Mouse (Mus musculus): Measurements from ENCODE around the gene Cyp4f18. TPM values are rescaled to one million over a fixed set of nuclear protein-coding genes. Genes with fewer than 3 reads are reported as not detected.
"Not testable (repeated sequence)": the region's sequence is repeated elsewhere in the genome, so short reads cannot be mapped to it uniquely, and the experiment has no call there.

Gene Cyp4f18
- polyA plus RNA-seq, 1 experiment: not detected

- no peak for TF ChIP-seq EP300 (IDR thresholded peaks at IDR 0.05; ENCODE audit: insufficient read depth, low read depth, low read length)
- no peak for TF ChIP-seq POLR2A (IDR thresholded peaks at IDR 0.05; ENCODE audit: insufficient read depth, low read length)
- TF ChIP-seq CTCF (IDR thresholded peaks at IDR 0.05; ENCODE audit: low read depth, low read length): no peak
- no peaks in the 10 kb centered on the region for H3K9me3 ChIP-seq (replicated peaks; ENCODE audit: control insufficient read depth, insufficient read depth, low read length, poor library complexity, severe bottlenecking)
- no peak overlapping the region for H3K27ac ChIP-seq (ENCODE audit: insufficient read depth, low read length)
- H3K27me3 ChIP-seq (ENCODE audit: control insufficient read depth, insufficient read depth, low read length, poor library complexity, severe bottlenecking): no peaks in the 10 kb centered on the region
- H3K9ac ChIP-seq (ENCODE audit: low read depth, poor library complexity, severe bottlenecking): no peak overlapping the region
- H3K4me3 ChIP-seq (ENCODE audit: low read depth, low read length): no peak overlapping the region
- H3K4me1 ChIP-seq (ENCODE audit: control insufficient read depth, insufficient read depth, low read length): no peaks in the 10 kb centered on the region
- H3K36me3 ChIP-seq (ENCODE audit: control insufficient read depth, insufficient read depth, low read length, poor library complexity, severe bottlenecking): no peaks in the 10 kb centered on the region
These were observed 10.4 kb upstream of the Cyp4f18 start for GRCm38 (mm10) chr8:72019816-72020215.

- H3K4me1 ChIP-seq (ENCODE audit: control insufficient read depth, insufficient read depth, low read length); H3K9ac ChIP-seq (ENCODE audit: low read depth, poor library complexity, severe bottlenecking); H3K4me3 ChIP-seq (ENCODE audit: low read depth, low read length); H3K27me3 ChIP-seq (ENCODE audit: control insufficient read depth, insufficient read depth, low read length, poor library complexity, severe bottlenecking); H3K9me3 ChIP-seq (replicated peaks; ENCODE audit: control insufficient read depth, insufficient read depth, low read length, poor library complexity, severe bottlenecking); H3K27ac ChIP-seq (ENCODE audit: insufficient read depth, low read length); H3K36me3 ChIP-seq (ENCODE audit: control insufficient read depth, insufficient read depth, low read length, poor library complexity, severe bottlenecking): not testable (repeated sequence)
These were observed 9.6 kb upstream of the Cyp4f18 start for GRCm38 (mm10) chr8:72019022-72019421.

- H3K9me3 ChIP-seq (replicated peaks; ENCODE audit: control insufficient read depth, insufficient read depth, low read length, poor library complexity, severe bottlenecking): no peaks in the 10 kb centered on the region
- no peak overlapping the region for H3K9ac ChIP-seq (ENCODE audit: low read depth, poor library complexity, severe bottlenecking)
- no peaks in the 10 kb centered on the region for H3K36me3 ChIP-seq (ENCODE audit: control insufficient read depth, insufficient read depth, low read length, poor library complexity, severe bottlenecking)
- no peak overlapping the region for H3K4me3 ChIP-seq (ENCODE audit: low read depth, low read length)
- H3K27me3 ChIP-seq (ENCODE audit: control insufficient read depth, insufficient read depth, low read length, poor library complexity, severe bottlenecking): no peaks in the 10 kb centered on the region
- TF ChIP-seq POLR2A (IDR thresholded peaks at IDR 0.05; ENCODE audit: insufficient read depth, low read length): no peak
- TF ChIP-seq EP300 (IDR thresholded peaks at IDR 0.05; ENCODE audit: insufficient read depth, low read depth, low read length): no peak
- TF ChIP-seq CTCF (IDR thresholded peaks at IDR 0.05; ENCODE audit: low read depth, low read length): no peak
- H3K27ac ChIP-seq (ENCODE audit: insufficient read depth, low read length): no peak overlapping the region
- no peaks in the 10 kb centered on the region for H3K4me1 ChIP-seq (ENCODE audit: control insufficient read depth, insufficient read depth, low read length)
These were observed 8.7 kb upstream of the Cyp4f18 start for GRCm38 (mm10) chr8:72018141-72018540.

GRCm38 (mm10) chr8:72017339-72017738, 7.9 kb upstream of the Cyp4f18 start:
- not testable (repeated sequence) for H3K27me3 ChIP-seq (ENCODE audit: control insufficient read depth, insufficient read depth, low read length, poor library complexity, severe bottlenecking); H3K9me3 ChIP-seq (replicated peaks; ENCODE audit: control insufficient read depth, insufficient read depth, low read length, poor library complexity, severe bottlenecking); H3K4me3 ChIP-seq (ENCODE audit: low read depth, low read length); H3K4me1 ChIP-seq (ENCODE audit: control insufficient read depth, insufficient read depth, low read length); H3K9ac ChIP-seq (ENCODE audit: low read depth, poor library complexity, severe bottlenecking); H3K27ac ChIP-seq (ENCODE audit: insufficient read depth, low read length); H3K36me3 ChIP-seq (ENCODE audit: control insufficient read depth, insufficient read depth, low read length, poor library complexity, severe bottlenecking)

GRCm38 (mm10) chr8:72013506-72014228, 4.2 kb upstream of the Cyp4f18 start:
- H3K36me3 ChIP-seq (ENCODE audit: control insufficient read depth, insufficient read depth, low read length, poor library complexity, severe bottlenecking); H3K9me3 ChIP-seq (replicated peaks; ENCODE audit: control insufficient read depth, insufficient read depth, low read length, poor library complexity, severe bottlenecking); H3K4me1 ChIP-seq (ENCODE audit: control insufficient read depth, insufficient read depth, low read length); H3K27ac ChIP-seq (ENCODE audit: insufficient read depth, low read length); H3K27me3 ChIP-seq (ENCODE audit: control insufficient read depth, insufficient read depth, low read length, poor library complexity, severe bottlenecking); H3K9ac ChIP-seq (ENCODE audit: low read depth, poor library complexity, severe bottlenecking); H3K4me3 ChIP-seq (ENCODE audit: low read depth, low read length): not testable (repeated sequence)

- Histone ChIP-seq H3K27me3 (ENCODE audit: control insufficient read depth, insufficient read depth, low read length, poor library complexity, severe bottlenecking) (peaks cover 1% of the 10 kb centered on the region; the same call in 1 of the 2 replicates), H3K36me3 (ENCODE audit: control insufficient read depth, insufficient read depth, low read length, poor library complexity, severe bottlenecking) (no peaks in the 10 kb centered on the region), H3K9ac (ENCODE audit: low read depth, poor library complexity, severe bottlenecking) (no peak overlapping the region), H3K4me1 (ENCODE audit: control insufficient read depth, insufficient read depth, low read length) (no peaks in the 10 kb centered on the region), H3K27ac (ENCODE audit: insufficient read depth, low read length) (no peak overlapping the region), H3K4me3 (ENCODE audit: low read depth, low read length) (no peak overlapping the region), H3K9me3 (replicated peaks; ENCODE audit: control insufficient read depth, insufficient read depth, low read length, poor library complexity, severe bottlenecking) (no peaks in the 10 kb centered on the region)
- TF ChIP-seq EP300 (IDR thresholded peaks at IDR 0.05; ENCODE audit: insufficient read depth, low read depth, low read length) (no peak), CTCF (IDR thresholded peaks at IDR 0.05; ENCODE audit: low read depth, low read length) (no peak), POLR2A (IDR thresholded peaks at IDR 0.05; ENCODE audit: insufficient read depth, low read length) (no peak)
These were observed 1.2 kb downstream of the Cyp4f18 start for GRCm38 (mm10) chr8:72008134-72008641.

Data from ES-Bruce4 (cell line).